Mouse (Mus musculus): Measurements from ENCODE around the gene Copg2. TPM values are rescaled to one million over a fixed set of nuclear protein-coding genes. Genes with fewer than 3 reads are reported as not detected.

Gene Copg2
- polyA plus RNA-seq (2017; shearing (Covaris generic)) = 64.1 TPM

DNA sequence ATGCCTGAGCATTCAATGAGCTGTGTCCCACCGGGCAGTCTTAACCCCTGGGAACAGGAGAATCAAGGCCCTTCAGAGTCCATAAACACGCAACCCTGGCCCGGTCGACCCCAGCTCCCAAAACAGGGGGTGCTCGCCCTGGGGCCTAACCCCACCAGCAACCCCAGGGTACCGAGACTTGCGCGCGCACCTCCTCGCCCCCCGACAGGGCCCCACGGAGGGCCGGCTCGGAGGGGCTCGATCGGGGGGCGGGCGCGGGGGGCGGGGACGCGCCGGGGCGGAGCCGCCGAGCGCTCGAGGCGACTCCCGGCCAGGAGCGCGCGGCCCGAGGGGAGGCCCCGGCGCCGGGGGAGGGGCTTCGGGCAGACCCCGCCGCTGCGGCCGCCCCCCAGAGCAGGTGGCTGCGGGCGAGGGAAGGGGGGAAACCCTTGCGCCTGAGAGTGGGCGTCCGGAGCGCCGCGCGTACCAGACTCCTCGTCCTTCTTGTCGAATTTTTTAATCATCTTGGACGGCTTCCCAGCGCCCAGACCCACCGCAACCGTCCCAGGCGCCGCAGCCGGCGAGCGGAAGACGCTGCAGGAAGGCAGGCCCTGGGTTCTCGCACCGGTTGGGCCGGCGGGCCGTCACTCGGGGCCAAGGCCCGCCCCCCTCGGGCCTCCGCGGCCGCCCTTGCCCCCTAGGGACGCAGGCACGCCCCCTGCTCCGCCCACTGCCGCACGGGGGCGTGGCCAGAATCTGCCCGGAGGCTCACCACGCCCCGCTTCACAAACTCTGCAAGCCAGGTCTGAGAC lies at the start of gene Copg2:
Gene Copg2 (minus strand): TSS at position 600 of the 791 bp plus-strand sequence.

DNA sequence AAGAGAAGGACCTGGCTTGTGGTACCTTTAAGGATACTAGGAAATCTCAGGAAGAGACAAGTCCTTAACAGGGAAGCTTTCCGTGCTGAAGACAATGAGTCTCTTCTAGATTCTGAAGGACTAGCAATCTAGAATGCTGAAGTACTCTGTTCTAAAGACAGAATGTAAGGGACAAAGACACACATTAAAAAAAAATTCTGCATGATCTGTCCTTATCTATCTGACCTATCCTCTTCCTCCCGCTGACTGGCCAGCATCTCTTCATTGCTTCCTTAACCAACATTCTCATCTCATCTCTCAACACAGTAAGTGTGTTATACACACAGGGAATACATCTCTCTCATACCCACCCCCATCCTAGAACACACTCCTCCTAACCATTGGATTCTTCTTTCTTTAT lies 18.9 kb upstream of the Copg2 start, which contains the start of gene Tsga13:
Gene Tsga13 (minus strand): TSS at position 101 of the 400 bp plus-strand sequence.

DNA sequence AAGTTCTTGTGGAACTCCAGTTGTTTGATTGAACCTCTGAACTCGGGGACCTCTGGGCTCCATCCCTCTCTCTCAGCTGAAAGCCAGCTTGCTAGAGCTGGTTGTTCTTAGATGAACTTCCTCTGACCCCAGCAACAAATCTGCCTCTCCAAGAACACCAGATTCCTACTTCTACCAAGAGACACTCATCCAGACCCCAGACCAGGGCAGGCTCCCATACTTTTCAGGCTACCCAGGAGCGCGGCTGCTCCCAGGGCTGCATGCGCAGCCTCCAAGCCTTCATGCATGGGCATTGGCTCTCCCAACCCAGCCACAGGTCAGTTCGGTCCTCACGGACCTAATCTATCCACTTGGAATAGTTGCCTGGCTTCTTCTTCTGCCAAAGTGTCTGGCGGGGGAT lies 173.3 kb downstream of the Copg2 start, which contains the start of gene Mest:
Gene Mest (plus strand): TSS at position 217 of the 400 bp plus-strand sequence.

Other genes with a start within 250 kb of the Copg2 start
- 13.4 TPM for gene Cep41, start 203.0 kb downstream of the Copg2 start, polyA plus RNA-seq (2017; shearing (Covaris generic))
- gene Mest, start 173.2 kb downstream of the Copg2 start, polyA plus RNA-seq (2017; shearing (Covaris generic)) = 1.1 TPM
- not detected for gene Tsga13, start 18.8 kb upstream of the Copg2 start, polyA plus RNA-seq (2017; shearing (Covaris generic))
- not detected for gene Klf14, start 62.3 kb upstream of the Copg2 start, polyA plus RNA-seq (2017; shearing (Covaris generic))

All from CD4-positive, CD25-positive, alpha-beta regulatory T cell, adult 9 weeks (primary cell).